Mouse (Mus musculus) bone marrow, adult 2 months (tissue): ENCODE results near the gene Cox6a2.

Experiments
- CTCF ChIP-seq: fragments of 200-500 bp; IDR thresholded peaks from 2 replicates; pipeline ENCODE4 v1.5.1; 2011; ENCODE audit warnings: low read length, control low read depth; ENCODE audit not compliant: control insufficient read depth, insufficient read depth
- POLR2A ChIP-seq: fragments of 200-500 bp; IDR thresholded peaks from 2 replicates; pipeline ENCODE4 v1.6.1; 2011; ENCODE audit warnings: low read depth, mild to moderate bottlenecking, control low read depth, low read length, borderline replicate concordance; ENCODE audit not compliant: control insufficient read depth

GRCm38 (mm10) chr7:128244410-128245025, 38.3 kb upstream of the Cox6a2 start:
- no peak for TF ChIP-seq CTCF
- TF ChIP-seq POLR2A: no peak
